Mouse (Mus musculus) hindbrain, embryonic 12.5 days (tissue): ENCODE measurements around the gene Xylt1. TPM values are rescaled to one million over a fixed set of nuclear protein-coding genes. Genes with fewer than 3 reads are reported as not detected.

Source experiments
- ATAC-seq: fragments of 200-750 bp; cut with Nextera tagmentation; 2 replicates; pipeline ENCODE4 v1.8.0; 2017; ENCODE audit warnings: moderate TSS enrichment; ENCODE audit not compliant: low FRiP score
- H3K27ac ChIP-seq: fragments of 300-500 bp; sonication (generic); 2 replicates; pipeline ENCODE4 v1.5.1; 2016; ENCODE audit warnings: mild to moderate bottlenecking
- H3K27me3 ChIP-seq: fragments of 300-500 bp; sonication (generic); 2 replicates; pipeline ENCODE4 v1.6.1; 2016; ENCODE audit warnings: mild to moderate bottlenecking
- H3K36me3 ChIP-seq: fragments of 300-500 bp; sonication (generic); 2 replicates; pipeline ENCODE4 v1.6.1; 2016; ENCODE audit warnings: mild to moderate bottlenecking
- H3K4me1 ChIP-seq: fragments of 300-500 bp; sonication (generic); 2 replicates; pipeline ENCODE4 v1.6.1; 2016
- H3K4me2 ChIP-seq: fragments of 300-500 bp; sonication (generic); replicated peaks from 2 replicates; pipeline ENCODE4 v1.6.1; 2016; ENCODE audit warnings: mild to moderate bottlenecking
- H3K4me3 ChIP-seq: fragments of 300-500 bp; sonication (generic); 2 replicates; pipeline ENCODE4 v1.5.1; 2016; ENCODE audit warnings: mild to moderate bottlenecking
- H3K9ac ChIP-seq: fragments of 300-500 bp; sonication (generic); 2 replicates; pipeline ENCODE4 v1.6.1; 2016; ENCODE audit warnings: mild to moderate bottlenecking, moderate library complexity
- H3K9me3 ChIP-seq: fragments of 300-500 bp; sonication (generic); replicated peaks from 2 replicates; pipeline ENCODE4 v1.6.1; 2016; ENCODE audit warnings: mild to moderate bottlenecking
- WGBS: fragments of 180-500 bp; shearing (Covaris S2); methylation state at CpG from one replicate; pipeline ENCODE4 v1.1.7; 2016; 5-methylcytosine and 5-hydroxymethylcytosine counted together
- polyA plus RNA-seq: library from polyadenylated mRNA; unstranded; fragments of >200 nt; fragmentation: Nextera tagmentation; extraction: Ambion mirVana; gene quantifications from 2 replicates; pipeline ENCODE4 v1.2.1, GENCODE M21; 2016

Gene Xylt1
- polyA plus RNA-seq, 1 experiment from 2014 or later = 2.4 TPM

- peaks cover 14% of the 10 kb centered on the region for H3K4me1 ChIP-seq
- ATAC-seq = no peak
- no peak overlapping the region for H3K4me2 ChIP-seq
- H3K27ac ChIP-seq = no peak overlapping the region
- no peaks in the 10 kb centered on the region for H3K27me3 ChIP-seq
- no peaks in the 10 kb centered on the region for H3K9me3 ChIP-seq
- 87% methylated on average over 5 of the region's 5 CpGs for WGBS
- no peak overlapping the region for H3K4me3 ChIP-seq
- no peak overlapping the region for H3K9ac ChIP-seq
- H3K36me3 ChIP-seq = no peaks in the 10 kb centered on the region
Measured at GRCm38 (mm10) chr7:117539931-117540330, 159.2 kb downstream of the Xylt1 start.

GRCm38 (mm10) chr7:117540413-117540812 lies 159.6 kb downstream of the Xylt1 start:
- WGBS = 74% methylated on average over 5 of the region's 5 CpGs

GRCm38 (mm10) chr7:117541056-117541455 lies 160.3 kb downstream of the Xylt1 start:
- H3K27ac ChIP-seq = no peak overlapping the region
- no peaks in the 10 kb centered on the region for H3K27me3 ChIP-seq
- no peak overlapping the region for H3K4me3 ChIP-seq
- 30% methylated on average over 1 of the region's 1 CpGs for WGBS
- H3K36me3 ChIP-seq = no peaks in the 10 kb centered on the region
- H3K9me3 ChIP-seq = no peaks in the 10 kb centered on the region
- peak; percentile 61; the same call in 1 of the 2 replicates for ATAC-seq
- no peak overlapping the region for H3K4me2 ChIP-seq
- peaks cover 14% of the 10 kb centered on the region for H3K4me1 ChIP-seq
- no peak overlapping the region for H3K9ac ChIP-seq

More at GRCm38 (mm10) chr7:117540413-117540812, 159.6 kb downstream of the Xylt1 start:
- Histone ChIP-seq H3K27ac (no peak overlapping the region), H3K9ac (no peak overlapping the region), H3K4me3 (no peak overlapping the region), H3K4me1 (peaks cover 14% of the 10 kb centered on the region), H3K36me3 (no peaks in the 10 kb centered on the region), H3K9me3 (no peaks in the 10 kb centered on the region), H3K4me2 (no peak overlapping the region), H3K27me3 (no peaks in the 10 kb centered on the region)
- no peak for ATAC-seq

- Histone ChIP-seq H3K9me3 (no peaks in the 10 kb centered on the region), H3K4me2 (no peak overlapping the region), H3K4me1 (peaks cover 14% of the 10 kb centered on the region), H3K4me3 (no peak overlapping the region), H3K27ac (no peak overlapping the region), H3K36me3 (no peaks in the 10 kb centered on the region), H3K9ac (no peak overlapping the region), H3K27me3 (no peaks in the 10 kb centered on the region)
- no peak for ATAC-seq
- 87% methylated on average over 3 of the region's 3 CpGs for WGBS
Measured at GRCm38 (mm10) chr7:117541681-117542080, 160.9 kb downstream of the Xylt1 start.

- WGBS = 48% methylated on average over 8 of the region's 8 CpGs
- Histone ChIP-seq H3K9ac (no peak overlapping the region), H3K27me3 (no peaks in the 10 kb centered on the region), H3K4me3 (no peak overlapping the region), H3K9me3 (no peaks in the 10 kb centered on the region), H3K4me2 (no peak overlapping the region), H3K4me1 (peaks cover 14% of the 10 kb centered on the region), H3K27ac (no peak overlapping the region), H3K36me3 (no peaks in the 10 kb centered on the region)
- ATAC-seq = no peak
Measured at GRCm38 (mm10) chr7:117543041-117543440, 162.3 kb downstream of the Xylt1 start.

GRCm38 (mm10) chr7:117544126-117544525 lies 163.3 kb downstream of the Xylt1 start:
- Histone ChIP-seq H3K9me3 (no peaks in the 10 kb centered on the region), H3K4me2 (no peak overlapping the region), H3K36me3 (no peaks in the 10 kb centered on the region), H3K27ac (no peak overlapping the region), H3K27me3 (no peaks in the 10 kb centered on the region), H3K4me3 (no peak overlapping the region), H3K4me1 (peaks cover 18% of the 10 kb centered on the region), H3K9ac (no peak overlapping the region)
- WGBS = 37% methylated on average over 2 of the region's 2 CpGs
- ATAC-seq = no peak

- Histone ChIP-seq H3K4me2 (no peak overlapping the region), H3K4me1 (peaks cover 12% of the 10 kb centered on the region), H3K27me3 (no peaks in the 10 kb centered on the region), H3K9me3 (no peaks in the 10 kb centered on the region), H3K4me3 (no peak overlapping the region), H3K36me3 (no peaks in the 10 kb centered on the region), H3K27ac (no peak overlapping the region), H3K9ac (no peak overlapping the region)
- no peak for ATAC-seq
- 81% methylated on average over 8 of the region's 8 CpGs for WGBS
Measured at GRCm38 (mm10) chr7:117548301-117548700, 167.5 kb downstream of the Xylt1 start.

GRCm38 (mm10) chr7:117550916-117551549 lies 170.3 kb downstream of the Xylt1 start:
- no peak overlapping the region for H3K4me2 ChIP-seq
- 66% methylated on average over 16 of the region's 16 CpGs for WGBS
- no peak overlapping the region for H3K4me3 ChIP-seq
- no peak overlapping the region for H3K9ac ChIP-seq
- H3K27ac ChIP-seq = no peak overlapping the region
- no peak for ATAC-seq
- H3K9me3 ChIP-seq = no peaks in the 10 kb centered on the region
- no peaks in the 10 kb centered on the region for H3K27me3 ChIP-seq
- no peaks in the 10 kb centered on the region for H3K36me3 ChIP-seq
- H3K4me1 ChIP-seq = peaks cover 19% of the 10 kb centered on the region

- ATAC-seq = no peak
- 42% methylated on average over 12 of the region's 12 CpGs for WGBS
- Histone ChIP-seq H3K4me3 (no peak overlapping the region), H3K4me2 (no peak overlapping the region), H3K36me3 (no peaks in the 10 kb centered on the region), H3K4me1 (peaks cover 21% of the 10 kb centered on the region), H3K27me3 (no peaks in the 10 kb centered on the region), H3K9me3 (no peaks in the 10 kb centered on the region), H3K9ac (no peak overlapping the region), H3K27ac (no peak overlapping the region)
Measured at GRCm38 (mm10) chr7:117553228-117553627, 172.4 kb downstream of the Xylt1 start.

GRCm38 (mm10) chr7:117555735-117556134 lies 175.0 kb downstream of the Xylt1 start:
- no peak overlapping the region for H3K27ac ChIP-seq
- no peaks in the 10 kb centered on the region for H3K36me3 ChIP-seq
- ATAC-seq = no peak
- H3K4me1 ChIP-seq = peaks cover 19% of the 10 kb centered on the region
- WGBS = 69% methylated on average over 2 of the region's 2 CpGs
- no peak overlapping the region for H3K4me2 ChIP-seq
- H3K9me3 ChIP-seq = no peaks in the 10 kb centered on the region
- H3K4me3 ChIP-seq = no peak overlapping the region
- no peaks in the 10 kb centered on the region for H3K27me3 ChIP-seq
- no peak overlapping the region for H3K9ac ChIP-seq

- H3K36me3 ChIP-seq = no peaks in the 10 kb centered on the region
- 0 out of 2 replicates have a peak, but pooled peaks cover 3% of the 10 kb centered on the region for H3K27me3 ChIP-seq
- no peak for ATAC-seq
- no peak overlapping the region for H3K4me3 ChIP-seq
- peaks cover 12% of the 10 kb centered on the region for H3K4me1 ChIP-seq
- H3K27ac ChIP-seq = no peak overlapping the region
- no peaks in the 10 kb centered on the region for H3K9me3 ChIP-seq
- 67% methylated on average over 2 of the region's 2 CpGs for WGBS
- no peak overlapping the region for H3K4me2 ChIP-seq
- H3K9ac ChIP-seq = no peak overlapping the region
Measured at GRCm38 (mm10) chr7:117558166-117558565, 177.4 kb downstream of the Xylt1 start.

GRCm38 (mm10) chr7:117559051-117559450 lies 178.3 kb downstream of the Xylt1 start:
- 70% methylated on average over 3 of the region's 3 CpGs for WGBS
- ATAC-seq = no peak
- Histone ChIP-seq H3K4me3 (no peak overlapping the region), H3K9ac (no peak overlapping the region), H3K27ac (no peak overlapping the region), H3K36me3 (no peaks in the 10 kb centered on the region), H3K9me3 (no peaks in the 10 kb centered on the region), H3K27me3 (0 out of 2 replicates have a peak, but pooled peaks cover 3% of the 10 kb centered on the region), H3K4me2 (no peak overlapping the region), H3K4me1 (peaks cover 9% of the 10 kb centered on the region; the same call in 1 of the 2 replicates)

GRCm38 (mm10) chr7:117563939-117564499 lies 183.2 kb downstream of the Xylt1 start:
- H3K4me1 ChIP-seq = no peaks in the 10 kb centered on the region
- H3K9ac ChIP-seq = no peak overlapping the region
- no peaks in the 10 kb centered on the region for H3K9me3 ChIP-seq
- no peaks in the 10 kb centered on the region for H3K36me3 ChIP-seq
- H3K4me2 ChIP-seq = no peak overlapping the region
- 0 out of 2 replicates have a peak, but pooled peaks cover 6% of the 10 kb centered on the region for H3K27me3 ChIP-seq
- WGBS = 41% methylated on average over 9 of the region's 9 CpGs
- H3K27ac ChIP-seq = no peak overlapping the region
- ATAC-seq = peak; percentile 83
- no peak overlapping the region for H3K4me3 ChIP-seq
